Mouse (Mus musculus) left cerebral cortex, postnatal 25 days (tissue): Measurements from ENCODE around the gene Slc26a6. TPM values are rescaled to one million over a fixed set of nuclear protein-coding genes. Genes with fewer than 3 reads are reported as not detected.

ENCODE experiments used
- DNase-seq, 2 experiments: peaks; one replicate each; pipeline ENCODE4 v3.0.0; 2022; ENCODE audit warnings: low spot score in 2 of 2, mixed read lengths in 1 of 2
- intact Hi-C: fragments of 180-260 bp; cut with DNase I; formaldehyde crosslinking; loops from one replicate; pipeline ENCODE4 v1.15.1; 2025
- total RNA-seq, 2 experiments: library from RNA; stranded (reverse); gene quantifications; 2 replicates each; pipeline ENCODE4 v1.2.3; 2021

Gene Slc26a6
- 10 to 100 TPM; 18.4 to 19.1 TPM for total RNA-seq

DNA sequence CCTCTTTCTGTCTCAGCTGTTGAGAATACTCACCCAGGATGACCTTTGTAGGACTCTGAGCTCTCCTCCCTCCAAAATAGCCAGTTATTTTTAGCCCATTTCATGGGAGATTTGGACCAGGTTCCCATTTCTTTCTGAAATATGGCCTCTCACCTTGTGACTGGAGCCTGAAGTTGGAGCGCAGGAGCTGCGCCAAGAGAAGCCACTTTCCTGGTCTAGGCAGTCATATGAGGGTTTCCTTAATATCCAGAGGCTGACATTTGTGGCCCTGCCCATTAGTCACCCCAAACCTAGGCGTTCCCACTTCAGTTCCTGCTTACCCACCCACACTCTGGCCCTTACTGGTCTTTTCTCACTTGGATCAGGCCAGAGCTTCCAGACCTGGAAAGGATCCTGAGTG is at the start of gene Slc26a6:
TSS of gene Slc26a6 (plus strand) at position 308 of the 400 bp plus-strand sequence.
- DNase-seq: no peak
- intact Hi-C loops: loop anchor here (2.0 kb wide), 1 partner anchor 26 kb away; the partner anchor contains the start of gene Celsr3

DNA sequence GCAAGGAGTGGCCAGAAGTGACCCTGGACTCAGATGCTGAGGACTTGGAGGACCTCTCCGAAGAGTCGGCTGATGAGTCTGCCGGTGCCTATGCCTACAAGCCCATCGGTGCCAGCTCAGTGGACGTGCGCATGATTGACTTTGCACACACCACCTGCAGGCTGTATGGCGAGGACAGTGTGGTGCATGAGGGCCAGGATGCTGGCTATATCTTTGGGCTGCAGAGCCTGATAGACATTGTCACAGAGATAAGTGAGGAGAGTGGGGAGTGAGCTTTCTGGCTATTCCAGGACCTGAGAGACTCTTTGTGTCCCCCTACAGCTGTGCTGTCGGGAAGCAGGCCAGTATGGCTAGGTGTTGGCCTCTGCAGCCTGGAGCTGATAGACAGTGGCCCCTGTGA is 47.3 kb upstream of the Slc26a6 start:
- intact Hi-C loops: no loop called here
- DNase-seq: no peak

DNA sequence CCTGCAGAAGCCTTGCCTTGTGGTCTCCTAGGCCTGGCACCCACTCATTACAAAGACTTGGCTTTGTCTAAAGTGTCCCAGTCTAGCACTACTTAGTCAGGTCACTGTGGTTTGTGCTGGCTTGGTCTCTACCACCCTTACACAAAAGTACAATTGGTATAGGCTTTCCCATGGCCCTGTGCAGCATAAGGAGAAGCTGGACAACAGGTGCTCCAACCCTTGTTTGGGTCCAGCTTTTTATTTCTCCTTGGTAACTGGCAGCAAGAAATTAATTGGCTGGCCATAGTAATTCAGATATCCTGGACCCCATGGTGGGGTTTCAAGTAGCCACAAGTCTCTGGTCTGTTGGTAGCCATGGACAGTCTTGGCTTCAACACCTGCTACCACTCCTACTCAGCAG is 46.7 kb upstream of the Slc26a6 start:
- intact Hi-C loops: no loop called here
- DNase-seq: no peak

DNA sequence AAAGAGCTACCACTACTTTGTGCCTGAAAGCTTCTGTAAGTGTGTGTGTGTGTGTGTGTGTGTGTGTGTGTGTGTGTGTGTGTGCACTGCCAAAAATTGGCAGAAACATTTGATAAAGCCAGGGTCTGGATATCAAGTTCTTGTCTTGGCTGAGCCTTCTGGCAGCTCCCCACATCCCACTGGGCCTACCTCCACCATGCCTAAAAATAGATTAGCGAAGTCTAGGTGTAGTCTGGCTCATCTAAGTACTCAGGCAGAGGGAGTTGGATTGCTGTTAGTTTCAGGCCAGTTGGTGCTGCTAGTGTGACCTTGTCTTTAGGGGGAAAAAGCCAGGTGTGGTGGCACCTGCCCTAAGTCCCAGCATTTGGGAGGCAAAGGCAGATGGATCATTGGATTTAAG is 46.3 kb upstream of the Slc26a6 start:
- DNase-seq: no peak
- intact Hi-C loops: no loop called here

DNA sequence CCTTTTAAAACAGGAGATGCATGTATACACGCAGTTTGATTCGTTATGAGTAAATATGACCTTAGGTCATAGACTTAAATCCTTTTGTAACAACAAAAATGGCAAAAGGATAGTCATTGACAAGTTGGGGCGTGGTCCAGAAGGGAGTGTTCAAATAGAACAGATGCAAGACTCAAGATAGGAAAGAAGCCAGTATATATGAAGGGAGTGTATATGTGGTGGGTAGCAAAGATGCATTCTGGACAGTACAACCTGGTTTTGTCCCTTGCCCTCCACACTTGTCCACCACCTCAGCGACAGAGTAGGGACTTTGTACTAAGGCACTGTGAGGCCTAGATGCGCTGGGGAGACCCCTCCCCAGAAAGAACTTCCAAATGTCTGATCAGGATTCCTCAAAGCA is 45.4 kb upstream of the Slc26a6 start:
- intact Hi-C loops: no loop called here
- DNase-seq: no peak

DNA sequence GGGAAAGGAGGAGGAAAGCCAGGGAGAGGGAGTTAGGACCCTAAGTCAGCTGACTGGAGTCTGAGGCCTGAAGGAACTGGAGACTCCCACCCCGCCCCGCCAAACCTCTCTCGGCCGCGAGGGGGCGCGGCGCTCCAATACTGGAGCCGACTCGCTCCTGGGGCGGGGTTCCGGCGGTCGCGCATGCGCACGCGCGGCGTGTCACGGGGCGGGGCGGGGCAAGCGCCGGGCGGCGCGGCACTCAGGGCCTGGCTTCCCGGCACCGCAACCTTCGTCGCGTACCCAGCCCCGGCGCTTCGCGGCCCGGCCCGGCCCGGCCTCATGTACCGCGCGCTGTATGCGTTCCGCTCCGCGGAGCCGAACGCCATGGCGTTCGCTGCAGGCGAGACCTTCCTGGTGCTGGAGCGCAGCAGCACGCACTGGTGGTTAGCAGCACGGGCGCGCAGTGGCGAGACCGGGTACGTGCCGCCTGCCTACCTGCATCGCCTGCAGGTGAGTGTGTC is 44.9 kb upstream of the Slc26a6 start, which contains the start of gene Nckipsd:
TSS of gene Nckipsd (plus strand) at position 206 of the 503 bp plus-strand sequence.
- intact Hi-C loops: no loop called here
- peak; percentile 91 to 94 for DNase-seq

DNA sequence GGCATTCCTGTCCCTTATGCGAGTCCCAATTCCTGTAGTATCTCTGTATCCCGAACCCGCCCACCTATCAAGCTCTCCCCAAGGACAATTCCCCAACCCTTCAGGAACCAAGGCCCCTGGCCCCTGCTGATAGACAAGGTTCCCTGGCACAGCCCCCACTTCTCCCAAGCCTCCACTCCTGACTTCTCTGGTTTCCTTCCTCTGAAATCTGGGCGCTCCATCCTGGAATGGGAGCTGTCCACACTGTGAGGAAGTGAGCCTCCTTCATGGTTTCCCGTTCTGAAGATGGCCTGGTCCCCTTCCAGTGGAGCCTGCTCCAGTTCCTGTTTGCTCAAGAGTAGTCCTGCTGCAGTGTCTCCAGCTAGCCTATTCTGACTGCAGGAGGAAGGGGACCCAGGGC is 43.9 kb upstream of the Slc26a6 start:
- no peak for DNase-seq
- intact Hi-C loops: no loop called here

DNA sequence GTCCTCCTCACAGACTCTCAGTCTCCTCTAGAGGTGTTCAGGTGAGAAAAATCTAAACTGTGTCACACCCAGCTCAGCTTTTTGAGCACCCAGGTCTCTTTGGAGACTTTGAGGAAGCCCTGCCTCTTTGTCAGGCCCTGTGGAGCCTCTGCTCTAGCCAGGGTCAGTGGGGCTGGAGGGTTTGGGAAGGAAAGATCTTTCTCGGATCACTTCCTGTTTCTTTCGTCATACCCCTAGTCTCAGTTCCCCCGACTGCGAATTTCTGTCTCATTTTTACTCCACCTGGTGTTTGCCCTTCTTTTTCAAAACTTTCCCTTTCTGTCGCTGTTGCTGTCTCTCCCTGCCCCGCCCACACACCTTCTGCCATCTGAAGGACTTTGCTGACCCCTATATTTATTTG is 43.4 kb upstream of the Slc26a6 start:
- no peak for DNase-seq
- intact Hi-C loops: no loop called here

DNA sequence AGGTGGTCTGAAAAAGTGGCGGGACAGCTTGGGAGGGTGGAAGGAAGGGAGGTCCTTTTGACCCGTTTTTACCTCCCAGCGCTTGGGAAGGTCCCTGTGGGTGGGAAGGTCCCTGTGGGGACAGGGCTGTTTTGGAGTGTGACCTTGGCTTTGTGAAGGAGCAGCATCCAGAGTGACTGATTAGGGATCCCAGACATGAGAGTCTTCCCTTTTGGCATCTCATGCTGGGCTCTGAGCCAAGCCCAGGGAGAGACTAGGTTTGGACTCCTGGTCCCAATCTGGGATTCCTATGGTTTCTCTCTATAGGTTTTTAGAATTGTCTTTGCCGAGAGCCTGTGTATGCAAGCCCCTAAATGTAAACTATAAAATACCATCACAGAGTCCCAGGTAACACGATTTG is 42.6 kb upstream of the Slc26a6 start:
- intact Hi-C loops: no loop called here

DNA sequence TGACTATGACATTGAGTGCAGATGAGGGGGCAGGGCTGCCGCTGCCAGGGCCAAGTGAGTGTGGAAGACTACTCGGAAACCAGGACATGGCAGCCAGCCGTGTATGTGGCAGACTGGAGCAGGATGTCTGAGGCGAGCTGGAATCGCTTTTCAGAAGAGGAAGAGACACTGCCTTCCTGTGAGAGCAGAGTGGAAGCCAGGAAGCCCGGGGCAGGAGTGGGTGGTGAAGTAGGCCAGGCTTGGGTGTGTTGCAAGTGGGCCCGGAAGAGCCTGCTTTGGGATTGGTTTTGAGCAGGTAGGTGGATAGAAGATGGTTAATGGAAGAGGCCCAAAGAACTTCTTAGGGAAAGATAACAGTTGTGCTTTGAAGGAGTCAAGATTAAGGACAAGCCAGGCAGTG is 37.5 kb upstream of the Slc26a6 start:
- peak in 1 of 2 experiments; percentile 59 for DNase-seq
- intact Hi-C loops: loop anchor here (5.0 kb wide), 1 partner anchor 63 kb away; no protein-coding TSS in a partner anchor

More for the DNA sequence above, 42.6 kb upstream of the Slc26a6 start:
- no peak for DNase-seq

DNA sequence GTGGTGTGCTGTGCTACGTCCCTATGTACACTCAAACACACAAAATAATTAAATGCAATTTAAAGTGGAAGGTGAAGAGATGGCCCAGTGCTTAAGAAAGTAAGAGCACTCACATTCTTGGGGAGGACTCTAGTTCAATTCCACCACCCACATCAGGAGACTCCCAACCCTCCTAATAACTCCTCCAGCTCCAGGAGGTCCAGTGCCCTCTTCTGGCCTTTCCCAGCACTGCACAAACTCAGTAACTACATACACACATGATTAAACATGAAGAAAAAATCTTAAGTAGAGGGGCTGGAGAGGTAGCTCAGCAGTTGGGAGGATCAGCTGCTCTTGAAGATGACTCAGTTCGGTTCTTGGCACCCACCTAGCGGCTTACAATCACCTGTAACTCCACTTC is 33.6 kb upstream of the Slc26a6 start:
- intact Hi-C loops: loop anchor here (5.0 kb wide), 1 partner anchor 67 kb away; no protein-coding TSS in a partner anchor

DNA sequence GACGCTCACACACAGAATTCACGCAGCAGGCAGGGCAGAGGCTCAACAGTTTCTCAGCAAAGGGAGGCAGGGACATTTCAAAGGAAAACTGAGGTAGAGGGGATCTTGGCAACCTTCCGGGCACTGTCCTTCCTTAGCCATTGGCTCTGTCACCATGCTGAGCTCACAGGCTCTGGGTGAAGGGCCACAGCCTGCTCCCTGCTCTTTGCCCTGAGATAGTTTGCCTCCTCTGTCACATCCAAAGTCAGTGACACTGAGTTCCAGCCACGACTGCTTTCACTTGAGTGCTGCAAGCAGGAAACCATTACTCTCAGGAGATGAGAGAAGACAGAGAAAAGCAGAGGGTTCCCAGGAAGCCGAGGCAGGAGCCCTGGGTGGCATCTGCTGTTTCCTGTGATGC is 33.0 kb upstream of the Slc26a6 start:
- intact Hi-C loops: no loop called here
- DNase-seq: no peak

More for the DNA sequence above, 33.6 kb upstream of the Slc26a6 start:
- peak in 1 of 2 experiments; percentile 55 for DNase-seq

DNA sequence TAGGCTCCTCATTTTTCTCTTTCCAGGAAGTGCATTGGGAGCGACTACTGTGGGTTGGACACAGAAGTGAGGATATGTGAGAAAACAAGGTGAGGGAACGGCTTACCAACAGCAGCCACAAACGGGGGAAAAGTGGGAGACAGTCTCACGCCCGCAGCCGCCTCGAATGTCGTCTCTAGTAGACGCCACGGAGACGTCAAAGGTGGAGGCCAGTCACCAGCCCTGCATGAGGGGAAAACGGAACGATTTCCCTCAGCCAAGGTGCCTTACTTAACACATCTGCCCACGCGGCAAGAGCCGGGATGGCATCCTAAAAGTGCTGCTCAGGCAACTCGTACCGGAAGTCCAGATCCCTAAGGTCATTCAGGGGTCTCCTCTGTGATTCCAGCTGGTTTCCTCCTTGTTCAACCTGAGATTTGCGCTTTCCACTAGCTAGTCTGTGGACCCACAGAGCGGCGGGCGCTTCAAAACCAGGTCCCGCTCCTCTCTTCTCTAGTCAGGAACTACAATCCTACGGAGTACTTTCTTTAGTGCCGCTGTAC is 28.9 kb upstream of the Slc26a6 start:
- intact Hi-C loops: no loop called here
- no peak for DNase-seq

DNA sequence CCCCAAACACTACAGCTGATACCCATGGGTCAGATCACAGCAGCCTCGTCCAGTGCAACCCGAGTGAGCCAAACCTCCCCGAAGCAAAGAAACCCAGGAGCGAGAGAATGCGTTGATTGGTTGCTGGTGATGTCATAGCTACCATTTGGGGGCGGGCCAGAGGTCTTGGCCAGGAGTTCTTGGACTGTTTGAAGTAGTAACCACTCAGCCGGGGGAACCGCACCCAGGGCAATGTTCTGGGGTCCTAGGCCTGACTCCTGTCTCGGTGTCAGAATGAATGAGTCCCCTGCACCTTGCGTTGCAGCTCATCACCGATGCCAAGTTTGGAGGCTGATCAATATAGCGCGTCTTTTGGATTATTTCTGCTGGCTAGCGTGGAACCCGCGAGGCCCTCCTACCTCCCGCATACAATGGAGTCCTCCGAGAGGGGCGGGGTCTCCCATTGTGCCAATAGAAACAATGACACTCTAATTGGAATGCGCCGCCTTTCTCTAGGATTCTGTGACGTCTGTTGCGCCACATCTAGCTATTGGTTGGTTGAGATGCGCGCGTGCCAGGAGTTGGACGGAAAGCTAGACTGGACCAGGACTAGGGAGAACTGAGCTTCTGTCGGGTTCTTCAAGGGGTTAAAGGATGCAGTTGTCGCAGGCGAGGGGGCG is 28.2 kb upstream of the Slc26a6 start:
- peak; percentile 88 to 97 for DNase-seq
- intact Hi-C loops: no loop called here

DNA sequence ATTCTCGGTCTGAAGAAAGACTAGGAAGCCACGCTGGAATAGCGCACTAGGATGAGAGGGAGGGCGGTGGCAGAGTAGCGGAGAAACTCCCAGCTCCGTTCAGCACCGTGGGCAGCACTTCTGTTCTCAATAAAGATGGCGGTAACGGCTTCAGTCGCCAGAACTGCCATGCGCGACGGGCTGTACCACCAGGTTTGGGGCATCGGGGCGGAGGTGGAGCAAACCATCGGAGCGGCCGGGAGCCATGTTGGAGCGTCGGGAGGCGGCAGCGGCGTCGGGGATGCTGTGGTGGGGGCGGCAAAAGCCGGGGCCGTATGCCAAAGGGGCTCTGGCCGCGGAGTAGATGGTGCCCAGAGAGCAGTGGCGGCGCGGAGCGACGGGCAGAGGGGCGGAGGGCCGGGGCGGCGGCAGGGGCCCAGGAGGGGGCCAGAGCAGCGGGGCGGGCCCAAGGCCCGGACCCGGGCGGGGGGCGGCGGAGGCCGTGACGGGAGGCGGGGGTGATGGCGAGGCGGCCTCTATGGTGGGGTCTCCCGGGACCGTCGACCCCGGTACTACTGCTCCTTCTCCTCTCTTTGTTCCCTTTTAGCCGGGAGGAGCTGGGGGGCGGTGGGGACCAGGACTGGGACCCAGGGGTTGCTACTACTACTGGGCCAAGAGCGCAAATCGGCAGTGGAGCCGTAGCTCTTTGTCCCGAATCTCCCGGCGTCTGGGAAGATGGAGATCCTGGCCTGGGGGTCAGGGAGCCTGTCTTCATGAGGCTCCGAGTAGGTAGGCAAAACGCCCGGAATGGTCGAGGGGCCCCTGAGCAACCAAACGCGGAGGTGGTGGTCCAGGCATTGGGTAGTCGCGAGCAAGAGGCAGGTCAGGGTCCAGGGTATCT is 27.0 kb upstream of the Slc26a6 start, which contains the start of gene Celsr3:
TSS of gene Celsr3 (plus strand) at position 501 of the 880 bp plus-strand sequence.
- intact Hi-C loops: loop anchor here (2.0 kb wide), 1 partner anchor 27 kb away; the partner anchor contains the start of gene Slc26a6
- DNase-seq: peak; percentile 89 to 97

DNA sequence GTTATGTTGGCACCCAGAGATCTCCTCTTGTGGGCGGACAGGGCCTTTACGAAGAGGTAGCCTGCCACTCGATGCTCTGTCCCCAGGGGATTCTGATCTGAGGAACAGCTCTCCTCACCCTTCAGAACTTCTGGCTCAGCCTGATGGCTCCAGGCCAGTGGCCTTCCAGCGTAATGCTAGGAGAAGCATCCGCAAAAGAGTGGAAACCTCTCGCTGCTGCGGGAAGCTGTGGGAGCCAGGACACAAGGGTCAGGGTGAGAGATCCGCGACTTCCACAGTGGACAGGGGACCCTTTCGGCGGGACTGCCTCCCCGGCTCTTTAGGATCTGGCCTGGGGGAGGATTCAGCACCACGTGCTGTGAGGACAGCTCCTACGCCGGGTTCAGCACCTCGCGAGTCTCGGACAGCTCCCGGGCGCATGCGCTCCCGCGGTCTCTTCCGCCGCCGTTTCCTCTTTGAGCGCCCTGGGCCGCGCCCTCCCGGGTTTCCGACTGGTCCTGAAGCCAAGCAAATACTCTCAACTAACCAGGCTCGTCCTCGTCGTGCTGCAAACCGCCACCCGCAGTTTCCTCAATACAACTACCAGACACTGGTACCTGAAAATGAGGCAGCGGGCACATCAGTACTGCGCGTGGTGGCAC is 26.3 kb upstream of the Slc26a6 start:
- DNase-seq: peak; percentile 70 to 71
- intact Hi-C loops: loop anchor here (2.0 kb wide), 1 partner anchor 26 kb away; the partner anchor contains the start of gene Slc26a6

DNA sequence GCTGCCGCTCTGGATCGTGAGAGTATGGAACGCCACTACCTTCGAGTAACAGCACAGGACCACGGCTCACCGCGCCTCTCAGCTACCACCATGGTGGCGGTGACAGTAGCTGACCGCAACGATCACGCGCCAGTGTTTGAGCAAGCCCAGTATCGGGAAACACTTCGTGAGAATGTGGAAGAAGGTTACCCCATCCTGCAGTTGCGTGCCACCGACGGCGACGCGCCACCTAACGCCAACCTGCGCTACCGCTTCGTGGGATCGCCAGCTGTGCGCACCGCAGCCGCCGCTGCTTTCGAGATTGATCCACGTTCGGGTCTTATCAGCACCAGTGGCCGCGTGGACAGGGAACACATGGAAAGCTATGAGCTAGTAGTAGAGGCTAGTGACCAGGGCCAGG is 25.6 kb upstream of the Slc26a6 start:
- intact Hi-C loops: loop anchor here (2.0 kb wide), 1 partner anchor 25 kb away; the partner anchor contains the start of gene Slc26a6

DNA sequence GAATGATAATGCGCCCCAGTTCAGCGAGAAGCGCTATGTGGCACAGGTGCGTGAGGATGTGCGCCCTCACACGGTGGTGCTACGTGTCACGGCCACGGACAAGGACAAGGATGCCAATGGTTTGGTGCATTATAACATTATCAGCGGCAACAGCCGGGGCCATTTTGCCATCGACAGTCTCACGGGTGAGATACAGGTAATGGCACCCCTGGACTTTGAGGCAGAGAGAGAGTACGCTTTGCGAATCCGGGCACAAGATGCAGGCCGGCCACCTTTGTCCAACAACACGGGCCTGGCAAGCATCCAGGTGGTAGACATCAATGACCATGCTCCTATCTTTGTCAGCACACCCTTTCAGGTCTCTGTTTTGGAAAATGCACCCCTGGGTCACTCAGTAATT is 25.2 kb upstream of the Slc26a6 start:
- DNase-seq: no peak
- intact Hi-C loops: loop anchor here (2.0 kb wide), 1 partner anchor 25 kb away; the partner anchor contains the start of gene Slc26a6

More for the DNA sequence above, 25.6 kb upstream of the Slc26a6 start:
- no peak for DNase-seq

DNA sequence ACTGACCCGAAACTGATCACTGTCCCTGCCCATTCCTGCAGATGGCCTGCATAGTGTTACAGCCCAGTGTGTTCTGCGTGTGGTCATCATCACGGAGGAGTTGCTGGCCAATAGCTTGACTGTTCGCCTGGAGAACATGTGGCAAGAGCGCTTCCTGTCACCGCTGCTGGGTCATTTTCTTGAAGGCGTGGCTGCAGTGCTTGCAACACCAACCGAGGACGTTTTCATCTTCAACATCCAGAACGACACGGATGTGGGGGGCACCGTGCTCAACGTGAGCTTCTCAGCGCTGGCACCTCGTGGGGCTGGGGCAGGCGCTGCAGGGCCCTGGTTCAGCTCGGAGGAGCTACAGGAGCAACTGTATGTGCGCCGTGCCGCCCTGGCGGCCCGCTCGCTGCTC is 21.4 kb upstream of the Slc26a6 start:
- DNase-seq: no peak
- intact Hi-C loops: no loop called here
